Mouse (Mus musculus): ENCODE results near the gene Fos. TPM values are rescaled to one million over a fixed set of nuclear protein-coding genes. Genes with fewer than 3 reads are reported as not detected.

Gene Fos
- polyA plus RNA-seq, 1 experiment, result 37.8 TPM

Other genes starting within 250 kb of the Fos start
- gene Mlh3, start 203.3 kb upstream of the Fos start, polyA plus RNA-seq (2012; rRNA removed), result 3.7 and 5.5 TPM in 2 replicates
- gene Acyp1, start 185.5 kb upstream of the Fos start, polyA plus RNA-seq (2012; rRNA removed), result 6.3 and 8.7 TPM in 2 replicates
- gene Zc2hc1c, start 185.3 kb upstream of the Fos start, polyA plus RNA-seq (2012; rRNA removed), result 1.5 and 1.7 TPM in 2 replicates
- 32.7 and 39.7 TPM in 2 replicates for gene Nek9, start 134.5 kb upstream of the Fos start, polyA plus RNA-seq (2012; rRNA removed)
- 227 and 239 TPM in 2 replicates for gene Tmed10, start 99.0 kb upstream of the Fos start, polyA plus RNA-seq (2012; rRNA removed)
- gene Jdp2, start 125.1 kb downstream of the Fos start, polyA plus RNA-seq (2012; rRNA removed), result 21.6 and 30.9 TPM in 2 replicates
- gene Batf, start 212.8 kb downstream of the Fos start, polyA plus RNA-seq (2012; rRNA removed), result 8.7 and 10.5 TPM in 2 replicates